Mouse (Mus musculus) kidney, embryonic 15.5 days (tissue): ENCODE results near the gene Alad. TPM values are rescaled to one million over a fixed set of nuclear protein-coding genes. Genes with fewer than 3 reads are reported as not detected.

Source experiments
- ATAC-seq: fragments of 200-750 bp; cut with Nextera tagmentation; replicated peaks from 2 replicates; pipeline ENCODE4 v1.8.0; 2017; ENCODE audit warnings: moderate TSS enrichment; ENCODE audit not compliant: low FRiP score
- H3K27ac ChIP-seq: fragments of 300-500 bp; sonication (generic); 2 replicates; pipeline ENCODE4 v1.5.1; 2015; ENCODE audit warnings: mild to moderate bottlenecking, inconsistent platforms
- H3K27me3 ChIP-seq: fragments of 300-500 bp; sonication (generic); 2 replicates; pipeline ENCODE4 v1.6.1; 2015; ENCODE audit warnings: inconsistent platforms
- H3K36me3 ChIP-seq: fragments of 300-500 bp; sonication (generic); 2 replicates; pipeline ENCODE4 v1.6.1; 2015; ENCODE audit warnings: inconsistent platforms
- H3K4me1 ChIP-seq: fragments of 300-500 bp; sonication (generic); 2 replicates; pipeline ENCODE4 v1.6.1; 2015; ENCODE audit warnings: inconsistent platforms
- H3K4me2 ChIP-seq: fragments of 300-500 bp; sonication (generic); 2 replicates; pipeline ENCODE4 v1.6.1; 2015; ENCODE audit warnings: moderate library complexity, mild to moderate bottlenecking, inconsistent platforms
- H3K4me3 ChIP-seq: fragments of 300-500 bp; sonication (generic); replicated peaks from 2 replicates; pipeline ENCODE4 v1.5.1; 2015; ENCODE audit warnings: mild to moderate bottlenecking, inconsistent platforms
- H3K9ac ChIP-seq: fragments of 300-500 bp; sonication (generic); 2 replicates; pipeline ENCODE4 v1.6.1; 2015; ENCODE audit warnings: mild to moderate bottlenecking, inconsistent platforms
- H3K9me3 ChIP-seq: fragments of 300-500 bp; sonication (generic); replicated peaks from 2 replicates; pipeline ENCODE4 v1.6.1; 2016; ENCODE audit warnings: inconsistent platforms
- WGBS: fragments of 180-500 bp; shearing (Covaris S2); methylation state at CpG from one replicate; pipeline ENCODE4 v1.1.7; 2015; ENCODE audit warnings: mixed read lengths; 5-methylcytosine and 5-hydroxymethylcytosine counted together
- polyA plus RNA-seq: library from polyadenylated mRNA; unstranded; fragments of >200 nt; fragmentation: Nextera tagmentation; extraction: Ambion mirVana; gene quantifications from 2 replicates; pipeline ENCODE4 v1.2.1, GENCODE M21; 2015

The Alad gene
- polyA plus RNA-seq, 1 experiment from 2014 or later = 106 TPM

GRCm38 (mm10) chr4:62533729-62534128 is 14.0 kb upstream of the Alad start:
- no peak overlapping the region for H3K9ac ChIP-seq
- H3K4me1 ChIP-seq = no peaks in the 10 kb centered on the region
- ATAC-seq = no peak
- H3K27ac ChIP-seq = no peak overlapping the region
- 87% methylated on average over 6 of the region's 6 CpGs for WGBS
- no peak overlapping the region for H3K4me3 ChIP-seq
- no peaks in the 10 kb centered on the region for H3K27me3 ChIP-seq
- no peaks in the 10 kb centered on the region for H3K36me3 ChIP-seq
- no peaks in the 10 kb centered on the region for H3K9me3 ChIP-seq
- no peak overlapping the region for H3K4me2 ChIP-seq

GRCm38 (mm10) chr4:62527655-62528054 is 7.9 kb upstream of the Alad start:
- H3K4me2 ChIP-seq = no peak overlapping the region
- H3K27me3 ChIP-seq = no peaks in the 10 kb centered on the region
- 82% methylated on average over 4 of the region's 4 CpGs for WGBS
- H3K36me3 ChIP-seq = peaks cover 11% of the 10 kb centered on the region
- no peak overlapping the region for H3K27ac ChIP-seq
- H3K9ac ChIP-seq = no peak overlapping the region
- H3K9me3 ChIP-seq = no peaks in the 10 kb centered on the region
- H3K4me3 ChIP-seq = no peak overlapping the region
- H3K4me1 ChIP-seq = peaks cover 13% of the 10 kb centered on the region
- ATAC-seq = no peak

GRCm38 (mm10) chr4:62526256-62526655 is 6.5 kb upstream of the Alad start:
- no peak for ATAC-seq
- peaks cover 13% of the 10 kb centered on the region for H3K4me1 ChIP-seq
- WGBS = 70% methylated on average over 2 of the region's 2 CpGs

GRCm38 (mm10) chr4:62525489-62525811 is 5.7 kb upstream of the Alad start:
- 3% methylated on average over 9 of the region's 10 CpGs for WGBS
- Histone ChIP-seq H3K9me3 (no peaks in the 10 kb centered on the region), H3K4me3 (peak overlapping the region; percentile 78), H3K36me3 (peaks cover 20% of the 10 kb centered on the region), H3K4me2 (peak overlapping the region; percentile 88), H3K27ac (no peak overlapping the region), H3K9ac (peak overlapping the region; percentile 36; the same call in 1 of the 2 replicates), H3K27me3 (no peaks in the 10 kb centered on the region), H3K4me1 (peaks cover 15% of the 10 kb centered on the region)
- no peak for ATAC-seq

More at GRCm38 (mm10) chr4:62526256-62526655, 6.5 kb upstream of the Alad start:
- H3K4me2 ChIP-seq = no peak overlapping the region
- H3K27ac ChIP-seq = no peak overlapping the region
- H3K36me3 ChIP-seq = peaks cover 20% of the 10 kb centered on the region
- H3K27me3 ChIP-seq = no peaks in the 10 kb centered on the region
- no peak overlapping the region for H3K4me3 ChIP-seq
- H3K9me3 ChIP-seq = no peaks in the 10 kb centered on the region
- no peak overlapping the region for H3K9ac ChIP-seq

- Histone ChIP-seq H3K27ac (peak within 1 kb of the TSS; percentile 98), H3K36me3 (peaks cover 20% of the 10 kb centered on the region), H3K4me2 (peak within 1 kb of the TSS; percentile 88), H3K9ac (peak within 1 kb of the TSS; percentile 70), H3K4me1 (peaks cover 19% of the 10 kb centered on the region), H3K27me3 (no peaks in the 10 kb centered on the region), H3K4me3 (peak within 1 kb of the TSS; percentile 78), H3K9me3 (no peaks in the 10 kb centered on the region)
- WGBS = under 1% methylated on average over 59 of the region's 59 CpGs
- ATAC-seq = peak; percentile 98
Measured at GRCm38 (mm10) chr4:62524651-62525488, 5.2 kb upstream of the Alad start, which contains the start of the genes Pole3 and 4933430I17Rik. TSS of gene Pole3 (minus strand) at chr4:62525068. TSS of gene 4933430I17Rik (plus strand) at chr4:62525369.

GRCm38 (mm10) chr4:62520892-62521400 is 1.2 kb upstream of the Alad start:
- H3K9ac ChIP-seq = no peak overlapping the region
- no peak overlapping the region for H3K4me3 ChIP-seq
- peaks cover 52% of the 10 kb centered on the region for H3K4me1 ChIP-seq
- no peak for ATAC-seq
- no peak overlapping the region for H3K4me2 ChIP-seq
- no peaks in the 10 kb centered on the region for H3K27me3 ChIP-seq
- WGBS = 89% methylated on average over 2 of the region's 2 CpGs
- H3K27ac ChIP-seq = peak overlapping the region; percentile 95
- peaks cover 20% of the 10 kb centered on the region for H3K36me3 ChIP-seq
- H3K9me3 ChIP-seq = no peaks in the 10 kb centered on the region

- Histone ChIP-seq H3K4me2 (peak overlapping the region; percentile 82), H3K27ac (peak overlapping the region; percentile 95), H3K9me3 (no peaks in the 10 kb centered on the region), H3K4me1 (peaks cover 61% of the 10 kb centered on the region), H3K4me3 (peak overlapping the region; percentile 85), H3K27me3 (no peaks in the 10 kb centered on the region), H3K9ac (peak overlapping the region; percentile 69), H3K36me3 (peaks cover 20% of the 10 kb centered on the region)
- peak; percentile 69 for ATAC-seq
- under 1% methylated on average over 26 of the region's 26 CpGs for WGBS
Measured at GRCm38 (mm10) chr4:62519122-62519848, 433 bp downstream of the Alad start.

- ATAC-seq = peak; percentile 28; the same call in 1 of the 2 replicates
- WGBS = 31% methylated on average over 13 of the region's 13 CpGs
- peaks cover 56% of the 10 kb centered on the region for H3K4me1 ChIP-seq
Measured at GRCm38 (mm10) chr4:62518416-62519121, 1.1 kb downstream of the Alad start.

GRCm38 (mm10) chr4:62517538-62518415 is 1.9 kb downstream of the Alad start:
- Histone ChIP-seq H3K27ac (peak overlapping the region; percentile 95), H3K4me2 (peak overlapping the region; percentile 82), H3K9me3 (no peaks in the 10 kb centered on the region), H3K4me3 (peak overlapping the region; percentile 85), H3K36me3 (peaks cover 24% of the 10 kb centered on the region), H3K4me1 (peaks cover 52% of the 10 kb centered on the region), H3K27me3 (no peaks in the 10 kb centered on the region), H3K9ac (peak overlapping the region; percentile 69; the same call in 1 of the 2 replicates)
- ATAC-seq = no peak
- 67% methylated on average over 10 of the region's 10 CpGs for WGBS

More at GRCm38 (mm10) chr4:62518416-62519121, 1.1 kb downstream of the Alad start:
- no peaks in the 10 kb centered on the region for H3K27me3 ChIP-seq
- H3K27ac ChIP-seq = peak overlapping the region; percentile 95
- peak overlapping the region; percentile 69 for H3K9ac ChIP-seq
- H3K4me2 ChIP-seq = peak overlapping the region; percentile 82
- peak overlapping the region; percentile 85 for H3K4me3 ChIP-seq
- no peaks in the 10 kb centered on the region for H3K9me3 ChIP-seq
- peaks cover 24% of the 10 kb centered on the region for H3K36me3 ChIP-seq

GRCm38 (mm10) chr4:62517046-62517445 is 2.7 kb downstream of the Alad start:
- Histone ChIP-seq H3K27ac (peak overlapping the region; percentile 78; the same call in 1 of the 2 replicates), H3K9ac (no peak overlapping the region), H3K36me3 (peaks cover 27% of the 10 kb centered on the region), H3K9me3 (no peaks in the 10 kb centered on the region), H3K4me2 (no peak overlapping the region; the same call in 1 of the 2 replicates), H3K4me3 (no peak overlapping the region), H3K4me1 (peaks cover 52% of the 10 kb centered on the region), H3K27me3 (no peaks in the 10 kb centered on the region)
- WGBS = 91% methylated on average over 8 of the region's 8 CpGs
- no peak for ATAC-seq

- 70% methylated on average over 1 of the region's 1 CpGs for WGBS
- no peak overlapping the region for H3K4me3 ChIP-seq
Measured at GRCm38 (mm10) chr4:62516579-62516978, 3.1 kb downstream of the Alad start.

More at GRCm38 (mm10) chr4:62516579-62516978, 3.1 kb downstream of the Alad start:
- Histone ChIP-seq H3K27ac (peak overlapping the region; percentile 78), H3K36me3 (peaks cover 27% of the 10 kb centered on the region), H3K27me3 (no peaks in the 10 kb centered on the region), H3K9me3 (no peaks in the 10 kb centered on the region), H3K4me2 (no peak overlapping the region), H3K9ac (no peak overlapping the region), H3K4me1 (peaks cover 52% of the 10 kb centered on the region)
- no peak; the same call in 1 of the 2 replicates for ATAC-seq
